Mouse (Mus musculus): ENCODE measurements around the gene Srrm1. TPM values are rescaled to one million over a fixed set of nuclear protein-coding genes. Genes with fewer than 3 reads are reported as not detected.
"Not testable (repeated sequence)": the region's sequence is repeated elsewhere in the genome, so short reads cannot be mapped to it uniquely, and the experiment has no call there.

Srrm1 gene
- polyA plus RNA-seq, 1 experiment from 2014 or later: 289 TPM

DNA sequence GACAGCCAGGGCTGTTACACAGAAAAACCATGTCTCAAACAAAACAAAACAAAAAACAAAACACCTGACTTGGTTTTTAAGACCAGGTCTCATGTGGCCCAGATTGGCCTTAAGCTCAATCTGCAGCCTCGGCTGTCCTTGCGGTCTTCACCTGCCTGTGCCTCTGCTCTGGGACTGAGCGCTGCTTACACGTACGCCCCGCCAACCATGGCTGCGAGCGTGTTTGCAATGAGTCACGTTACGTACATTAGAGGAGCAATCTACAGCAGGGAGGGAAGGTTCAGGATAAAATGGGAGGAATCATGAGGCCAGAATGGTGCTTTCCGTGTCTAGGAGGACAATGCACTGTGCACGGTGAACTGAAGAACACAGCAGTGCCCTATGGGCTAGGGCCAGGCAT lies 8.6 kb upstream of the Srrm1 start:
- H3K9me3 ChIP-seq (ENCODE audit: control insufficient read depth, low read length): no peaks in the 10 kb centered on the region
- H3K27me3 ChIP-seq (ENCODE audit: control insufficient read depth, insufficient read depth, low read length): no peaks in the 10 kb centered on the region
- no peak for ATAC-seq (ENCODE audit: low FRiP score)
- 91% methylated on average over 12 of the region's 12 CpGs for WGBS
- H3K27ac ChIP-seq (ENCODE audit: low read depth, low read length): no peak overlapping the region
- no peaks in the 10 kb centered on the region for H3K4me1 ChIP-seq (replicated peaks; ENCODE audit: control insufficient read depth, insufficient read depth, low read length)
- no peak for DNase-seq (ENCODE audit: low spot score)
- H3K36me3 ChIP-seq (ENCODE audit: control insufficient read depth, insufficient read depth, low read length): no peaks in the 10 kb centered on the region
- no peak overlapping the region for H3K9ac ChIP-seq (ENCODE audit: low read depth, low read length)
- no peak overlapping the region for H3K4me3 ChIP-seq (ENCODE audit: low read depth, low read length)
- H3K4me2 ChIP-seq (replicated peaks; ENCODE audit: low read depth, low read length): no peak overlapping the region

DNA sequence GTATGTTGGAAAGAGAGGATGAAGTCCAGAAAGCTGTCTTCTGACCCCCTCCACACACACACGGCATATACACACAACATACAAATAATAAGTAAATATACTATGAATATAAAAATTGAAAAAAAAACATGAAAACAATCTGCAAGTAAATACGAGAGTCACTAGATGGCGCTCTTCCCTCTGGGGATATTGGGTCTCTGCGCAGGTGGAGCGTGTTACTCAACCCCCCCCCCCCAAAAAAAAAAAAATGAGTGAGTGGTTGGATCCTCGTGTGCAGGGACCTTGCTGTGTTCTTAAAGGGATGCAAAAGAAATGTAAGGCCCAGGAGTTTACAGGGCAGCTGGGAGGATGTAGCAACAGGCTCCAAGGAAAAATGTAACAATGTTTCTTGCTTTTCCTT lies 5.6 kb upstream of the Srrm1 start:
- no peaks in the 10 kb centered on the region for H3K27me3 ChIP-seq (ENCODE audit: control insufficient read depth, insufficient read depth, low read length)
- no peak for ATAC-seq (ENCODE audit: low FRiP score)
- H3K4me2 ChIP-seq (replicated peaks; ENCODE audit: low read depth, low read length): no peak overlapping the region

GRCm38 (mm10) chr4:135357221-135357920 lies 4.2 kb upstream of the Srrm1 start:
- DNase-seq (ENCODE audit: low spot score) (no peak), ATAC-seq (ENCODE audit: low FRiP score) (no peak)
- Histone ChIP-seq H3K4me3 (ENCODE audit: low read depth, low read length) (no peak overlapping the region), H3K4me1 (replicated peaks; ENCODE audit: control insufficient read depth, insufficient read depth, low read length) (0 out of 2 replicates have a peak, but pooled peaks cover 2% of the 10 kb centered on the region), H3K27ac (ENCODE audit: low read depth, low read length) (no peak overlapping the region), H3K4me2 (replicated peaks; ENCODE audit: low read depth, low read length) (no peak overlapping the region), H3K36me3 (ENCODE audit: control insufficient read depth, insufficient read depth, low read length) (no peaks in the 10 kb centered on the region), H3K9ac (ENCODE audit: low read depth, low read length) (no peak overlapping the region), H3K27me3 (ENCODE audit: control insufficient read depth, insufficient read depth, low read length) (no peaks in the 10 kb centered on the region), H3K9me3 (ENCODE audit: control insufficient read depth, low read length) (no peaks in the 10 kb centered on the region)
- WGBS: 85% methylated on average over 12 of the region's 12 CpGs

More for the DNA sequence above, 5.6 kb upstream of the Srrm1 start:
- 3% methylated on average over 6 of the region's 6 CpGs for WGBS
- Histone ChIP-seq H3K27ac (ENCODE audit: low read depth, low read length) (no peak overlapping the region), H3K36me3 (ENCODE audit: control insufficient read depth, insufficient read depth, low read length) (no peaks in the 10 kb centered on the region), H3K4me3 (ENCODE audit: low read depth, low read length) (no peak overlapping the region), H3K9ac (ENCODE audit: low read depth, low read length) (no peak overlapping the region), H3K9me3 (ENCODE audit: control insufficient read depth, low read length) (no peaks in the 10 kb centered on the region), H3K4me1 (replicated peaks; ENCODE audit: control insufficient read depth, insufficient read depth, low read length) (0 out of 2 replicates have a peak, but pooled peaks cover 2% of the 10 kb centered on the region)
- peak; percentile 72 for DNase-seq (ENCODE audit: low spot score)

- ATAC-seq (ENCODE audit: low FRiP score) (no peak), DNase-seq (ENCODE audit: low spot score) (no peak)
- WGBS: 77% methylated on average over 9 of the region's 9 CpGs
- H3K36me3 ChIP-seq (ENCODE audit: control insufficient read depth, insufficient read depth, low read length): no peaks in the 10 kb centered on the region
- no peaks in the 10 kb centered on the region for H3K27me3 ChIP-seq (ENCODE audit: control insufficient read depth, insufficient read depth, low read length)
- H3K9me3 ChIP-seq (ENCODE audit: control insufficient read depth, low read length): no peaks in the 10 kb centered on the region
- H3K9ac ChIP-seq (ENCODE audit: low read depth, low read length): no peak overlapping the region
- H3K27ac ChIP-seq (ENCODE audit: low read depth, low read length): no peak overlapping the region
- H3K4me1 ChIP-seq (replicated peaks; ENCODE audit: control insufficient read depth, insufficient read depth, low read length): 0 out of 2 replicates have a peak, but pooled peaks cover 5% of the 10 kb centered on the region
- no peak overlapping the region for H3K4me2 ChIP-seq (replicated peaks; ENCODE audit: low read depth, low read length)
- H3K4me3 ChIP-seq (ENCODE audit: low read depth, low read length): no peak overlapping the region
These were observed 2.9 kb upstream of the Srrm1 start for GRCm38 (mm10) chr4:135355886-135356550.

DNA sequence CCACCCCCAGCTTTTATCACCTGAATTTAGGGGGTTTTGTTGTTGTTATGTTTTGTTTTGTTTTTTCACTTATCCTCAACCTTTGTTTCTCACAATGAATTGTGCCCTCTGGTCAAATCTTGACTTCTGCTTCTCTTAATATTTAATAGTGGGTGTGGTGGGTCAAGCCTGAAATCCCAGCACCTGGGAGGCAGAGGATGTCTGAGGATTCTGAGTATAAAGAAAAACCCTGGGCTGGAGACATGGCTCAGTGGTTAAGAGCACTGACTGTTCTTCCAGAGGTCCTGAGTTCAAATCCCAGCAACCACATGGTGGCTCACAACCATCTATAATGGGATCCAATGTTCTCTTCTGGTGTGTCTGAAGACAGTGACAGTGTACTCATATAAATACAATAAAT lies 1.6 kb upstream of the Srrm1 start:
- not testable (repeated sequence) for H3K9me3 ChIP-seq (ENCODE audit: control insufficient read depth, low read length); H3K36me3 ChIP-seq (ENCODE audit: control insufficient read depth, insufficient read depth, low read length); DNase-seq (ENCODE audit: low spot score); H3K4me3 ChIP-seq (ENCODE audit: low read depth, low read length); H3K27me3 ChIP-seq (ENCODE audit: control insufficient read depth, insufficient read depth, low read length); H3K4me2 ChIP-seq (replicated peaks; ENCODE audit: low read depth, low read length); H3K27ac ChIP-seq (ENCODE audit: low read depth, low read length); ATAC-seq (ENCODE audit: low FRiP score); H3K4me1 ChIP-seq (replicated peaks; ENCODE audit: control insufficient read depth, insufficient read depth, low read length); H3K9ac ChIP-seq (ENCODE audit: low read depth, low read length)

GRCm38 (mm10) chr4:135353794-135354450 lies 801 bp upstream of the Srrm1 start:
- ATAC-seq (ENCODE audit: low FRiP score) (no peak), DNase-seq (ENCODE audit: low spot score) (peak; percentile 41)
- no peaks in the 10 kb centered on the region for H3K9me3 ChIP-seq (ENCODE audit: control insufficient read depth, low read length)
- peak overlapping the region; percentile 65 for H3K4me2 ChIP-seq (replicated peaks; ENCODE audit: low read depth, low read length)
- H3K4me1 ChIP-seq (replicated peaks; ENCODE audit: control insufficient read depth, insufficient read depth, low read length): 0 out of 2 replicates have a peak, but pooled peaks cover 5% of the 10 kb centered on the region
- H3K27me3 ChIP-seq (ENCODE audit: control insufficient read depth, insufficient read depth, low read length): no peaks in the 10 kb centered on the region
- H3K36me3 ChIP-seq (ENCODE audit: control insufficient read depth, insufficient read depth, low read length): no peaks in the 10 kb centered on the region
- H3K27ac ChIP-seq (ENCODE audit: low read depth, low read length): peak overlapping the region; percentile 94
- peak overlapping the region; percentile 68 for H3K9ac ChIP-seq (ENCODE audit: low read depth, low read length)
- H3K4me3 ChIP-seq (ENCODE audit: low read depth, low read length): peak overlapping the region; percentile 97
- WGBS: 23% methylated on average over 12 of the region's 12 CpGs

DNA sequence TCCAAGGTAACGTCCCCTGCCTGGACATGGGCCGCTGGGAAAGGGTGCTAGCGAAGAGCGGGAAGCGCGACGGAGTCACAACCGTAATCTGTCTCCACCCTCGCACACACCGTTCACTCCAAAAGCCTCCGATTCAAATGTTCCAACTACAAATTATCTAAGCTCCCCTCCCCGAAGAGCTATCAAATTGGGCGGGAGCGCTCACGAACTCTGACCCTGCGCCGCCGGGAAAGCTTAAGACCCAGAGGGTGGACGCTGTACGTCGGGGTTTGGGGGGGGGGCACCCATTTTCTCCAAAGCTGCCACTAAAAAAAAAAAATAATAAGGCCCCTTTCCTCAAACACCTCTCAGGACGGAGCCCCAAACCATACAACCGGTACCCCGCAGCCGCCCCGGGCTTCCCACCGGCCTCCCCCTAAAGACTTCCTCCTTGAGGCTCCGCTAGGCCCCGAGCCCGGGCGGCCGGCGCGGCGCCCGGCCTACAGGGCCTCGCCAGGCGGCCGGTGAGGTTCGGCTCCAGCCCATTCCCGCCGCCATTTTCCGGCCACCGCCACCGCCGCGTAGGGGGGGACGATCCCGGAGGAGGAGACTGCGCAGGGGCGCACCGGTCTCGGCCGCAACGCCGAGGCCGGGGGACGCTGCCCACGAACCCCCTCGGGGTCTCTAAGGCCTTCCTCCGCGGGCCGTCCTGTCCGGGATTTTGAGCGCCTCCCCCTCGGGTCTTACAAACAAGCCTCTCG lies 625 bp downstream of the Srrm1 start:
- WGBS: under 1% methylated on average over 60 of the region's 67 CpGs
- ATAC-seq (ENCODE audit: low FRiP score) (peak; percentile 5), DNase-seq (ENCODE audit: low spot score) (peak; percentile 57)
- Histone ChIP-seq H3K9ac (ENCODE audit: low read depth, low read length) (peak overlapping the region; percentile 97), H3K27ac (ENCODE audit: low read depth, low read length) (peak overlapping the region; percentile 94), H3K9me3 (ENCODE audit: control insufficient read depth, low read length) (no peaks in the 10 kb centered on the region), H3K4me1 (replicated peaks; ENCODE audit: control insufficient read depth, insufficient read depth, low read length) (0 out of 2 replicates have a peak, but pooled peaks cover 5% of the 10 kb centered on the region), H3K27me3 (ENCODE audit: control insufficient read depth, insufficient read depth, low read length) (no peaks in the 10 kb centered on the region), H3K4me2 (replicated peaks; ENCODE audit: low read depth, low read length) (peak overlapping the region; percentile 80), H3K4me3 (ENCODE audit: low read depth, low read length) (peak overlapping the region; percentile 97), H3K36me3 (ENCODE audit: control insufficient read depth, insufficient read depth, low read length) (no peaks in the 10 kb centered on the region)

DNA sequence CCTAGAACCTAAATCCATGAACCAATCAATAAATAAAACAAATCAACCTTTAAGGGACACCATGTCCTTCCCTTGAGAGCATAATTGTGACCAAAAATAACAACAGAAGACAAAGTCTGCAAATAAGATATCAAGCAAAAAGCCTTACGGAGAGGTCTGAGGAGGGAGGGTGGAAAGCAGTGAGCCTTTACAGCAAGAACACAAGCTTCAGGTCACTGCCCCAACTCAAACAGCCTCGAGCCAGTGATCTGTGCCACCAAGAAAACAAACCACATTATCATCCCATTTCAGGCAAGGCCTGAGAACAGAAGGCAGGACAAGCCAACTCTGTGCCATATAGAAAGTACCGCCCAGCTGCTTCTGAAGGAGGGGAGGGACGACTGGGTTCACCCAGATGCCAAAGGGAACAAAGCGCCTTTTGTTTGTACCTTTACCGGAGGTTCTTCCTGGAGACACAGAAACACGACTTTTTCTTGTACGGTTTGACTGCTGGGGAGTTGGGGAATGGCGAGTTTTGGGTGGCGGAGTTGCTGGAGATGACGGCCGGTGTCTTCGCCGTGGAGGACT lies 15.7 kb downstream of the Srrm1 start:
- no peaks in the 10 kb centered on the region for H3K27me3 ChIP-seq (ENCODE audit: control insufficient read depth, insufficient read depth, low read length)
- no peaks in the 10 kb centered on the region for H3K9me3 ChIP-seq (ENCODE audit: control insufficient read depth, low read length)
- H3K27ac ChIP-seq (ENCODE audit: low read depth, low read length): no peak overlapping the region
- DNase-seq (ENCODE audit: low spot score) (no peak), ATAC-seq (ENCODE audit: low FRiP score) (no peak)
- 82% methylated on average over 14 of the region's 14 CpGs for WGBS
- H3K4me3 ChIP-seq (ENCODE audit: low read depth, low read length): no peak overlapping the region
- no peak overlapping the region for H3K9ac ChIP-seq (ENCODE audit: low read depth, low read length)
- no peak overlapping the region for H3K4me2 ChIP-seq (replicated peaks; ENCODE audit: low read depth, low read length)
- H3K4me1 ChIP-seq (replicated peaks; ENCODE audit: control insufficient read depth, insufficient read depth, low read length): no peaks in the 10 kb centered on the region
- H3K36me3 ChIP-seq (ENCODE audit: control insufficient read depth, insufficient read depth, low read length): peaks cover 17% of the 10 kb centered on the region; the same call in 1 of the 2 replicates

All from hindbrain, embryonic 11.5 days (tissue).